Mouse (Mus musculus): Measurements from ENCODE around the gene Lsm11. TPM values are rescaled to one million over a fixed set of nuclear protein-coding genes. Genes with fewer than 3 reads are reported as not detected.
"Not testable (repeated sequence)": the region's sequence is repeated elsewhere in the genome, so short reads cannot be mapped to it uniquely, and the experiment has no call there.

The Lsm11 gene
- polyA plus RNA-seq, 1 experiment from 2014 or later: 2.3 TPM

DNA sequence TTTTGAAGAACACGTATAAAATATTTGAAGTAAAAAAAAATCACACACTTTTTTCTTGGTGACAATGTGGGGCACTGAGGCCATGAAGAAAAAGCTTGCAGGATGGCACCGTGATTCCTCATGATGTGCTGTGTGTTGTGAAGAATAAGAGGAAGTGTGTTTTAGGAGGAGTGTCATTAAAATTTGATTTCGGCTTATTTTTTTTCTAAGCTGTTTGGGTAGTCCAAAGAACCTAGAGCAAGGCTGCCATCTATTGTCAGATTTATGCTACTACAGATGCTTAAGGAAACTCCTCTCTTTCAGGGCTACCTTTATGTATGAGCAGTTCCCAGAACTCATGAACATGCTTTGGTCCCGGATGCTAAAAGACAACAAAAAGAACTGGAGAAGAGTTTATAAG is 60.7 kb downstream of the Lsm11 start:
- H3K9me3 ChIP-seq (replicated peaks): no peaks in the 10 kb centered on the region
- no peak overlapping the region for H3K4me3 ChIP-seq (replicated peaks)
- H3K36me3 ChIP-seq (replicated peaks): peaks cover 64% of the 10 kb centered on the region
- ATAC-seq (ENCODE audit: insufficient read depth): no peak
- H3K27me3 ChIP-seq: no peaks in the 10 kb centered on the region
- H3K4me1 ChIP-seq (replicated peaks): peaks cover 42% of the 10 kb centered on the region
- H3K27ac ChIP-seq (replicated peaks): no peak overlapping the region
- no peak overlapping the region for H3K9ac ChIP-seq
- no peak overlapping the region for H3K4me2 ChIP-seq
- 54% methylated on average over 4 of the region's 4 CpGs for WGBS (ENCODE audit: insufficient replicate concordance)

DNA sequence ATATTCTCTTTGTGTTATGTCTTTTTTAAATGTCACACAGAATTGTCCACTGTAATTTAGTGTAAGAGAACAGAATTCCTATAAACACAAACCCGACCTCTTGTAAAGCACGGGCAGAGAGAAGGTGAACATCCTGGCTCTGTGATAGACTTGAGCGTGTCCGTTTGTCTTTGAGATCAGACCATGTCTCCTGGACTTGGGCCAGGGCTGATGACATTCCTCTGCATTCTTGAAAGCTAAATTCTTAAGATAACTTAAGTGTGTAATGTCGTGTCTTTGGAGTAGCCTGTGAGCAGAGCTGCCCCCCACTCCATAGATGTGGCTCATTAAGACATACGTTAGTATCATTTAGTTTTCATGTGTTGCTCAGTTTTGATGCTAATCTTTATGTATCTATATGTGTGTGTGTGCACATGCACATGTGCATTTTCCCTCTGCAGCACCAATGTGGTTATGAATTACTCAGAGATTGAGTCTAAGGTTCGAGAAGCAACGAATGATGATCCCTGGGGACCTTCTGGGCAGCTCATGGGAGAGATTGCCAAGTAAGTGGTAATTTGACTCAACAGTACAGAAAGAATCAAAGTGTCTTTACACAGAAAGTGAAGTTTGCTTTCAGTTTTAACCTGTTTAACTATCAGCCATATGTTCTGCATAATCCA is 61.3 kb downstream of the Lsm11 start:
- Histone ChIP-seq H3K4me1 (replicated peaks) (peaks cover 40% of the 10 kb centered on the region), H3K36me3 (replicated peaks) (peaks cover 62% of the 10 kb centered on the region), H3K9ac (no peak overlapping the region), H3K27ac (replicated peaks) (no peak overlapping the region), H3K4me2 (no peak overlapping the region), H3K4me3 (replicated peaks) (no peak overlapping the region), H3K9me3 (replicated peaks) (no peaks in the 10 kb centered on the region), H3K27me3 (no peaks in the 10 kb centered on the region)
- WGBS (ENCODE audit: insufficient replicate concordance): 66% methylated on average over 8 of the region's 8 CpGs
- ATAC-seq (ENCODE audit: insufficient read depth): no peak

- peaks cover 48% of the 10 kb centered on the region for H3K36me3 ChIP-seq (replicated peaks)
- no peak overlapping the region for H3K4me3 ChIP-seq (replicated peaks)
- H3K4me2 ChIP-seq: no peak overlapping the region
- no peak overlapping the region; the same call in 1 of the 2 replicates for H3K27ac ChIP-seq (replicated peaks)
- no peaks in the 10 kb centered on the region for H3K9me3 ChIP-seq (replicated peaks)
- H3K9ac ChIP-seq: no peak overlapping the region
- ATAC-seq (ENCODE audit: insufficient read depth): no peak
- 71% methylated on average over 5 of the region's 5 CpGs for WGBS (ENCODE audit: insufficient replicate concordance)
- H3K27me3 ChIP-seq: no peaks in the 10 kb centered on the region
- peaks cover 45% of the 10 kb centered on the region for H3K4me1 ChIP-seq (replicated peaks)
These were observed 63.1 kb downstream of the Lsm11 start for GRCm38 (mm10) chr11:45881683-45882068.

- no peak for ATAC-seq (ENCODE audit: insufficient read depth)
- peaks cover 45% of the 10 kb centered on the region for H3K4me1 ChIP-seq (replicated peaks)
- peaks cover 48% of the 10 kb centered on the region for H3K36me3 ChIP-seq (replicated peaks)
These were observed 63.6 kb downstream of the Lsm11 start for GRCm38 (mm10) chr11:45881026-45881682.

DNA sequence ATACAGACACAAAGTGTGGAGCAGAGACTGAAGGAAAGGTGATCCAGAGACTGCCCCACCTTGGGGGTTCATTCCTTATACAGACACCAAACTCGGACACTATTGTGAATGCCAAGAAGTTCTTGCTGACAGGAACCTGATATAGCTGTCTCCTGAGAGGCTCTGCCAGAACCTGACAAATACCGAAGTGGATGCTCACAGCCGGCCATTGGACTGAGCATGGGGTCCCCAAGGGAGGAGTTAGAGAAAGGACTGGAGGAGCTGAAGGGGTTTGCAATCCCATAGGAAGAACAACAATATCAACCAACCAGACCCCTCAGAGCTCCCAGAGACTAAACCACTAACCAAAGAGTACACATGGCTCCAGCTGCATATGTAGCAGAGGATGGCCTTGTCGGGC is 65.4 kb downstream of the Lsm11 start:
- H3K4me2 ChIP-seq; ATAC-seq (ENCODE audit: insufficient read depth); H3K4me3 ChIP-seq (replicated peaks); H3K27ac ChIP-seq (replicated peaks); H3K27me3 ChIP-seq; H3K9me3 ChIP-seq (replicated peaks); H3K9ac ChIP-seq: not testable (repeated sequence)
- WGBS (ENCODE audit: insufficient replicate concordance): 65% methylated on average over 4 of the region's 4 CpGs
- H3K36me3 ChIP-seq (replicated peaks): peaks cover 45% of the 10 kb centered on the region
- peaks cover 36% of the 10 kb centered on the region for H3K4me1 ChIP-seq (replicated peaks)

More at GRCm38 (mm10) chr11:45881026-45881682, 63.6 kb downstream of the Lsm11 start:
- H3K4me3 ChIP-seq (replicated peaks): no peak overlapping the region
- no peaks in the 10 kb centered on the region for H3K9me3 ChIP-seq (replicated peaks)
- H3K4me2 ChIP-seq: no peak overlapping the region
- H3K9ac ChIP-seq: no peak overlapping the region
- WGBS (ENCODE audit: insufficient replicate concordance): 70% methylated on average over 6 of the region's 6 CpGs
- peak overlapping the region; percentile 26; the same call in 1 of the 2 replicates for H3K27ac ChIP-seq (replicated peaks)
- H3K27me3 ChIP-seq: no peaks in the 10 kb centered on the region

Other genes starting within 250 kb of the Lsm11 start
- gene Clint1, start 92.9 kb downstream of the Lsm11 start, polyA plus RNA-seq (2015; fragmentation: Nextera tagmentation; extraction: Ambion mirVana): 53.8 and 62.1 TPM in 2 replicates
- 5.5 and 5.7 TPM in 2 replicates for gene Thg1l, start 10.6 kb upstream of the Lsm11 start, polyA plus RNA-seq (2015; fragmentation: Nextera tagmentation; extraction: Ambion mirVana)
- gene Sox30, start 35.4 kb upstream of the Lsm11 start, polyA plus RNA-seq (2015; fragmentation: Nextera tagmentation; extraction: Ambion mirVana): not detected in 2 replicates
- 3.4 TPM in 2 replicates for gene Gm12166, start 107.4 kb upstream of the Lsm11 start, polyA plus RNA-seq (2015; fragmentation: Nextera tagmentation; extraction: Ambion mirVana)
- 0.93 and 0.98 TPM in 2 replicates for gene Adam19, start 111.1 kb upstream of the Lsm11 start, polyA plus RNA-seq (2015; fragmentation: Nextera tagmentation; extraction: Ambion mirVana)
- gene Nipal4, start 221.6 kb upstream of the Lsm11 start, polyA plus RNA-seq (2015; fragmentation: Nextera tagmentation; extraction: Ambion mirVana): 0.03 and 0.15 TPM in 2 replicates

All from liver, embryonic 15.5 days (tissue).